Mouse (Mus musculus): ENCODE data around the gene Hoxc8.

Gene Hoxc8

GRCm38 (mm10) chr15:102965003-102965891, 25.2 kb upstream of the Hoxc8 start:
- no peak for DNase-seq (ENCODE audit: low spot score)

GRCm38 (mm10) chr15:102965892-102966775, 24.3 kb upstream of the Hoxc8 start:
- peak; percentile 88 for DNase-seq (ENCODE audit: low spot score)

- DNase-seq (ENCODE audit: low spot score): no peak
These were observed 23.6 kb upstream of the Hoxc8 start, which contains the start of gene Hoxc10 for GRCm38 (mm10) chr15:102966776-102967311. TSS of gene Hoxc10 (plus strand) at chr15:102966796.

GRCm38 (mm10) chr15:102967312-102967510, 23.2 kb upstream of the Hoxc8 start, which contains the start of gene Hoxc5:
TSS of gene Hoxc5 (plus strand) at chr15:102967443.
- DNase-seq (ENCODE audit: low spot score): no peak

GRCm38 (mm10) chr15:102967511-102968397, 22.7 kb upstream of the Hoxc8 start:
- DNase-seq (ENCODE audit: low spot score): no peak

- no peak for DNase-seq (ENCODE audit: low spot score)
These were observed 21.1 kb upstream of the Hoxc8 start for GRCm38 (mm10) chr15:102969296-102969695.

- DNase-seq (ENCODE audit: low spot score): no peak
These were observed 19.7 kb upstream of the Hoxc8 start for GRCm38 (mm10) chr15:102970740-102971139.

- DNase-seq (ENCODE audit: low spot score): no peak
These were observed 18.2 kb upstream of the Hoxc8 start for GRCm38 (mm10) chr15:102972254-102972653.

- DNase-seq (ENCODE audit: low spot score): no peak
These were observed 17.7 kb upstream of the Hoxc8 start for GRCm38 (mm10) chr15:102972753-102973152.

- no peak for DNase-seq (ENCODE audit: low spot score)
These were observed 15.4 kb upstream of the Hoxc8 start for GRCm38 (mm10) chr15:102975034-102975433.

- no peak for DNase-seq (ENCODE audit: low spot score)
These were observed 14.7 kb upstream of the Hoxc8 start for GRCm38 (mm10) chr15:102975688-102976111.

- no peak for DNase-seq (ENCODE audit: low spot score)
These were observed 14.2 kb upstream of the Hoxc8 start, which contains the start of gene Hoxc9 for GRCm38 (mm10) chr15:102976171-102976570. TSS of gene Hoxc9 (plus strand) at chr15:102976439.

- DNase-seq (ENCODE audit: low spot score): no peak
These were observed 13.6 kb upstream of the Hoxc8 start for GRCm38 (mm10) chr15:102976631-102977422.

- no peak for DNase-seq (ENCODE audit: low spot score)
These were observed 12.9 kb upstream of the Hoxc8 start for GRCm38 (mm10) chr15:102977423-102977974.

GRCm38 (mm10) chr15:102978615-102979515, 11.5 kb upstream of the Hoxc8 start:
- no peak for DNase-seq (ENCODE audit: low spot score)

GRCm38 (mm10) chr15:102979936-102980335, 10.5 kb upstream of the Hoxc8 start:
- no peak for DNase-seq (ENCODE audit: low spot score)

GRCm38 (mm10) chr15:102980352-102980751, 10.1 kb upstream of the Hoxc8 start:
- DNase-seq (ENCODE audit: low spot score): no peak

GRCm38 (mm10) chr15:102980912-102981311, 9.5 kb upstream of the Hoxc8 start:
- DNase-seq (ENCODE audit: low spot score): no peak

All from urinary bladder, postnatal 14 days (tissue).